Mouse (Mus musculus) G1E (cell line): ENCODE measurements around the gene Uncx. TPM values are rescaled to one million over a fixed set of nuclear protein-coding genes. Genes with fewer than 3 reads are reported as not detected.

Experiments used
- ATAC-seq: 2 replicates; pipeline ENCODE4 v1.8.0; 2016; ENCODE audit warnings: mild to moderate bottlenecking; ENCODE audit not compliant: insufficient number of reproducible peaks, poor library complexity, low FRiP score, severe bottlenecking; ENCODE audit errors: extremely low read depth
- DNase-seq: peaks from one replicate; pipeline ENCODE4 v3.0.0; 2012; ENCODE audit warnings: low spot score
- H3K27me3 ChIP-seq: 2 replicates; pipeline ENCODE4 v1.6.1; 2012; ENCODE audit warnings: mild to moderate bottlenecking, low read length, inconsistent platforms; ENCODE audit not compliant: insufficient read depth
- H3K36me3 ChIP-seq: replicated peaks from 2 replicates; pipeline ENCODE3; 2012; ENCODE audit warnings: mild to moderate bottlenecking, inconsistent platforms
- H3K4me1 ChIP-seq: 2 replicates; pipeline ENCODE4 v1.6.1; 2012; ENCODE audit warnings: low read depth, low read length, inconsistent platforms, mixed read lengths; ENCODE audit not compliant: insufficient read depth
- H3K4me3 ChIP-seq: 2 replicates; pipeline ENCODE4 v1.5.1; 2012; ENCODE audit warnings: low read depth, mild to moderate bottlenecking, inconsistent platforms, low read length, moderate library complexity, mixed read lengths
- H3K9me3 ChIP-seq: replicated peaks from 2 replicates; pipeline ENCODE4 v1.6.1; 2012; ENCODE audit warnings: inconsistent platforms
- CTCF ChIP-seq: IDR thresholded peaks from 2 replicates; pipeline ENCODE4 v1.5.1; 2012; ENCODE audit warnings: low read depth, low read length, inconsistent platforms, mixed read lengths
- GATA1 ChIP-seq: IDR thresholded peaks from 2 replicates; pipeline ENCODE4 v1.6.1; 2012; ENCODE audit warnings: borderline replicate concordance, low read length, inconsistent platforms, mixed read lengths
- GATA2 ChIP-seq: IDR thresholded peaks from 2 replicates; pipeline ENCODE4 v1.6.1; 2012; ENCODE audit warnings: low read depth, low read length, inconsistent platforms, borderline replicate concordance
- POLR2AphosphoS5 ChIP-seq: IDR thresholded peaks from 2 replicates; pipeline ENCODE4 v1.6.1; 2012; ENCODE audit warnings: low read depth, low read length, inconsistent platforms; ENCODE audit not compliant: insufficient replicate concordance
- TAL1 ChIP-seq: conservative IDR thresholded peaks from 2 replicates; pipeline ENCODE4 v1.6.1; 2012; ENCODE audit warnings: low read depth, low read length, inconsistent platforms, mixed read lengths
- polyA plus RNA-seq: library from polyadenylated mRNA; stranded (reverse); fragments of >175 nt; gene quantifications from 2 replicates; pipeline ENCODE4 v1.2.3, GENCODE M21; 2012
- total RNA-seq, 2 experiments: library from RNA; stranded (forward) in 1 of 2; stranded (reverse) in 1 of 2; fragments of 200-1000 nt in 1 of 2; fragments of >200 nt in 1 of 2; fragmentation: Nextera tagmentation in 1 of 2; gene quantifications; 2 replicates each; pipeline ENCODE4 v1.2.3; 2014 to 2017

Uncx gene
- total and polyA plus RNA-seq, 3 experiments, result not detected

- Histone ChIP-seq H3K27me3 (peaks cover 32% of the 10 kb centered on the region), H3K4me1 (no peaks in the 10 kb centered on the region), H3K36me3 (no peaks in the 10 kb centered on the region), H3K4me3 (no peak overlapping the region), H3K9me3 (no peaks in the 10 kb centered on the region)
- ATAC-seq, result no peak
- no peak for TF ChIP-seq CTCF
- no peak for TF ChIP-seq GATA2
- TF ChIP-seq GATA1, result no peak
- DNase-seq, result no peak
These were observed 24.8 kb downstream of the Uncx start for GRCm38 (mm10) chr5:139568079-139568478.

- Histone ChIP-seq H3K4me1 (no peaks in the 10 kb centered on the region), H3K36me3 (no peaks in the 10 kb centered on the region), H3K4me3 (no peak overlapping the region), H3K27me3 (peaks cover 10% of the 10 kb centered on the region), H3K9me3 (no peaks in the 10 kb centered on the region)
- DNase-seq (no peak), ATAC-seq (no peak)
- TF ChIP-seq POLR2AphosphoS5 (no peak), GATA1 (no peak)
These were observed 29.2 kb downstream of the Uncx start for GRCm38 (mm10) chr5:139572526-139572925.

- no peak overlapping the region for H3K4me3 ChIP-seq
- no peaks in the 10 kb centered on the region for H3K36me3 ChIP-seq
- TF ChIP-seq CTCF, result no peak
- TF ChIP-seq TAL1, result no peak
- TF ChIP-seq POLR2AphosphoS5, result no peak
- TF ChIP-seq GATA1, result no peak
- no peak for TF ChIP-seq GATA2
- no peaks in the 10 kb centered on the region for H3K4me1 ChIP-seq
- DNase-seq, result no peak
- H3K9me3 ChIP-seq, result no peaks in the 10 kb centered on the region
- peaks cover 5% of the 10 kb centered on the region for H3K27me3 ChIP-seq
- ATAC-seq, result no peak
These were observed 30.5 kb downstream of the Uncx start for GRCm38 (mm10) chr5:139573606-139574311.

GRCm38 (mm10) chr5:139575054-139575453, 31.8 kb downstream of the Uncx start:
- TF ChIP-seq TAL1 (no peak), GATA2 (no peak), POLR2AphosphoS5 (no peak), GATA1 (no peak), CTCF (no peak)
- Histone ChIP-seq H3K4me1 (no peaks in the 10 kb centered on the region), H3K27me3 (no peaks in the 10 kb centered on the region), H3K4me3 (no peak overlapping the region), H3K9me3 (no peaks in the 10 kb centered on the region), H3K36me3 (no peaks in the 10 kb centered on the region)
- DNase-seq (no peak), ATAC-seq (no peak)

- peaks cover 11% of the 10 kb centered on the region; the same call in 1 of the 2 replicates for H3K27me3 ChIP-seq
- ATAC-seq, result no peak
These were observed 37.0 kb downstream of the Uncx start for GRCm38 (mm10) chr5:139580171-139580743.

GRCm38 (mm10) chr5:139581308-139581868, 38.1 kb downstream of the Uncx start:
- Histone ChIP-seq H3K36me3 (no peaks in the 10 kb centered on the region), H3K27me3 (peaks cover 14% of the 10 kb centered on the region; the same call in 1 of the 2 replicates), H3K4me1 (no peaks in the 10 kb centered on the region), H3K9me3 (no peaks in the 10 kb centered on the region), H3K4me3 (no peak overlapping the region)
- TF ChIP-seq POLR2AphosphoS5 (no peak), GATA1 (no peak), TAL1 (no peak), CTCF (no peak), GATA2 (no peak)
- DNase-seq, result no peak
- no peak for ATAC-seq

More at GRCm38 (mm10) chr5:139580171-139580743, 37.0 kb downstream of the Uncx start:
- Histone ChIP-seq H3K36me3 (no peaks in the 10 kb centered on the region), H3K9me3 (no peaks in the 10 kb centered on the region), H3K4me3 (no peak overlapping the region), H3K4me1 (no peaks in the 10 kb centered on the region)
- DNase-seq, result no peak
- TF ChIP-seq TAL1 (no peak), GATA1 (no peak), GATA2 (no peak), POLR2AphosphoS5 (no peak), CTCF (no peak)
